Mouse (Mus musculus) left cerebral cortex, adult 8-10 months (tissue): Measurements from ENCODE around the gene Slc12a9. TPM values are rescaled to one million over a fixed set of nuclear protein-coding genes. Genes with fewer than 3 reads are reported as not detected.

ENCODE experiments used
- DNase-seq, 2 experiments: peaks; one replicate each; pipeline ENCODE4 v3.0.0; 2022; ENCODE audit warnings: low spot score in 2 of 2
- total RNA-seq, 4 experiments: library from RNA; stranded (reverse); gene quantifications; 2 replicates each; pipeline ENCODE4 v1.2.4; 2022

Slc12a9 gene
- total RNA-seq, 4 experiments from 2014 or later, result 24.4 to 28.0 (median 26.5) TPM

GRCm38 (mm10) chr5:137313466-137314192 lies 19.8 kb downstream of the Slc12a9 start:
- DNase-seq, result no peak

- DNase-seq, result no peak
These were observed 25.0 kb downstream of the Slc12a9 start for GRCm38 (mm10) chr5:137308356-137308755.

- DNase-seq, result peak; percentile 81 to 90
These were observed 26.1 kb downstream of the Slc12a9 start, which contains the start of gene Srrt for GRCm38 (mm10) chr5:137307071-137307912. Gene Srrt (minus strand): TSS chr5:137307674.

GRCm38 (mm10) chr5:137306439-137307005 lies 26.9 kb downstream of the Slc12a9 start:
- no peak for DNase-seq

GRCm38 (mm10) chr5:137305822-137306221 lies 27.6 kb downstream of the Slc12a9 start:
- DNase-seq, result no peak

- DNase-seq, result no peak
These were observed 28.6 kb downstream of the Slc12a9 start for GRCm38 (mm10) chr5:137304816-137305215.

- no peak for DNase-seq
These were observed 29.2 kb downstream of the Slc12a9 start for GRCm38 (mm10) chr5:137304165-137304564.

- DNase-seq, result no peak
These were observed 29.8 kb downstream of the Slc12a9 start for GRCm38 (mm10) chr5:137303609-137304008.

- no peak for DNase-seq
These were observed 32.1 kb downstream of the Slc12a9 start for GRCm38 (mm10) chr5:137301253-137301652.

- no peak for DNase-seq
These were observed 34.2 kb downstream of the Slc12a9 start for GRCm38 (mm10) chr5:137299240-137299639.

- DNase-seq, result no peak
These were observed 36.3 kb downstream of the Slc12a9 start for GRCm38 (mm10) chr5:137297126-137297525.

GRCm38 (mm10) chr5:137295712-137296111 lies 37.7 kb downstream of the Slc12a9 start:
- DNase-seq, result no peak

- no peak for DNase-seq
These were observed 38.1 kb downstream of the Slc12a9 start for GRCm38 (mm10) chr5:137295296-137295695.

- no peak for DNase-seq
These were observed 38.7 kb downstream of the Slc12a9 start for GRCm38 (mm10) chr5:137294744-137295093.

GRCm38 (mm10) chr5:137293839-137294743 lies 39.3 kb downstream of the Slc12a9 start, which contains the start of gene Ufsp1:
Gene Ufsp1 (plus strand): TSS chr5:137294629.
- peak; percentile 82 to 96 for DNase-seq

GRCm38 (mm10) chr5:137293282-137293681 lies 40.1 kb downstream of the Slc12a9 start:
- peak; percentile 58 to 81 for DNase-seq

- DNase-seq, result no peak
These were observed 41.9 kb downstream of the Slc12a9 start for GRCm38 (mm10) chr5:137291381-137291926.

GRCm38 (mm10) chr5:137290677-137291076 lies 42.7 kb downstream of the Slc12a9 start:
- no peak for DNase-seq

- no peak for DNase-seq
These were observed 43.6 kb downstream of the Slc12a9 start for GRCm38 (mm10) chr5:137289591-137290365.

GRCm38 (mm10) chr5:137288999-137289470 lies 44.4 kb downstream of the Slc12a9 start:
- DNase-seq, result peak in 1 of 2 experiments; percentile 64
